Mouse (Mus musculus) heart, postnatal 14 days (tissue): ENCODE data around the gene Dhtkd1. TPM values are rescaled to one million over a fixed set of nuclear protein-coding genes. Genes with fewer than 3 reads are reported as not detected.

Experiments used
- total RNA-seq, 2 experiments: library from RNA; stranded (reverse); gene quantifications; 2 replicates each; pipeline ENCODE4 v1.2.3; 2021

Gene Dhtkd1
- total RNA-seq, 2 experiments from 2014 or later, result 1.9 to 5.7 TPM

Other genes with a start within 250 kb of the Dhtkd1 start
- gene Camk1d, start 228.3 kb downstream of the Dhtkd1 start, total RNA-seq, result 1 to 10 TPM; 5.0 TPM
- 10 to 100 TPM; 16.9 to 17.5 TPM for gene Nudt5, start 97.8 kb downstream of the Dhtkd1 start, total RNA-seq
- gene Cdc123, start 97.6 kb downstream of the Dhtkd1 start, total RNA-seq, result 10 to 100 TPM; 72.9 to 74.8 TPM
- gene Gm13199, start 79.9 kb downstream of the Dhtkd1 start, total RNA-seq, result not detected
- 10 to 100 TPM; 19.8 to 21.1 TPM for gene Sec61a2, start 47.4 kb downstream of the Dhtkd1 start, total RNA-seq
- 10 to 100 TPM; 12.6 to 13.4 TPM for gene Upf2, start 8.7 kb upstream of the Dhtkd1 start, total RNA-seq
- 10 to 100 TPM; 19.6 to 28.0 TPM for gene Proser2, start 187.4 kb upstream of the Dhtkd1 start, total RNA-seq